Mouse (Mus musculus): Measurements from ENCODE around the gene Rnf114.

DNA sequence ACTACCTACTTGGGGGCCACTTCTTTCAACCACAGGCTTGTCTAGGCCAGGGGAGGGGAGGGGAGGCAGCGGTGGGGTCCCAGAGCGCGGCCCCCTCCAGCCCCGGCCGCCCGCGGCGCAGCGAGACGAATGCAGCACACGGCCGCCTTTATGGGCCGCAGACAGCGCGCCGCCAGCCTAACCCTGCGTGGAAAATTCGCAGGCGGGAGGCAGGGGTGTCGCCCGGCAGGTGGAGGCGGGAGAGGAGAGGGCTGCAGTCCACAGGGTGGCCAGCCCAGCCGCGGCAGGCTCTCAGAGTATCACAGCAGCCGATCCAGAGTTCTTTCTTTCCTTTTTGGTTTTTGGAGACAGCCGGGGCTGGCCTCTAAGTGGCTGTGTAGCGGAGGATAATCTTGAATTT, 67.0 kb downstream of the Rnf114 start:
- TF ChIP-seq CTCF (conservative IDR thresholded peaks at IDR 0.05 in 1 of 2, IDR thresholded peaks at IDR 0.05 in 1 of 2; ENCODE audit: low read depth in 2 of 2, low read length in 2 of 2) (no peak), POLR2A (IDR thresholded peaks at IDR 0.05; ENCODE audit: low read depth, low read length) (no peak), E2F4 (IDR thresholded peaks at IDR 0.05; ENCODE audit: insufficient replicate concordance, low read depth, low read length) (no peak), MEF2A (IDR thresholded peaks at IDR 0.05; ENCODE audit: borderline replicate concordance, low read depth, low read length) (no peak), MXI1 (IDR thresholded peaks at IDR 0.05; ENCODE audit: low read depth, low read length) (no peak), ZMIZ1 (IDR thresholded peaks at IDR 0.05; ENCODE audit: low read depth, low read length) (no peak), KAT2A (IDR thresholded peaks at IDR 0.05; ENCODE audit: insufficient replicate concordance, low read length) (no peak), ZKSCAN1 (IDR thresholded peaks at IDR 0.05; ENCODE audit: borderline replicate concordance, low read depth, low read length) (no peak), USF1 (IDR thresholded peaks at IDR 0.05; ENCODE audit: low read depth, low read length) (no peak), RCOR1 (conservative IDR thresholded peaks at IDR 0.05; ENCODE audit: low read depth, low read length) (no peak), HCFC1 (IDR thresholded peaks at IDR 0.05; ENCODE audit: low read depth, low read length) (no peak)
